Comparison of ENCODE assay signal across 16 mouse cellular contexts in genomic region chr2:112484886-112485285, GRCm38 (mm10). TPM values are rescaled to one million over a fixed set of nuclear protein-coding genes. Genes with fewer than 3 reads are reported as not detected.
A peak's percentile ranks its signal among the peaks of the same experiment; 100 is the strongest.
DNase-seq lines count a peak whose midpoint lies in the region; ATAC-seq and TF ChIP-seq lines count a peak whose summit lies in the region.
"Had no signal": no experiment of that assay in that cellular context is flagged by ENCODE, and none has a peak within 500 bp of the region (broad histone marks: within the 10 kb centered on the region; RNA-seq: fewer than 3 reads in every experiment).

No protein-coding gene starts in this region.

- peak; percentile 34 for DNase-seq in kidney, postnatal 10 days
- no peak for DNase-seq in kidney, adult 18-20 months
- DNase-seq in ZHBTc4 (ENCODE audit: low read depth, low spot score) = peak; percentile 51
- peak; percentile 83 for DNase-seq in heart, embryonic 10.5 days (ENCODE audit: low spot score)
- DNase-seq in lung, postnatal 0 days (ENCODE audit: low spot score) = peak; percentile 72
- no peak for DNase-seq in layer of hippocampus, postnatal 10 days (ENCODE audit: low spot score in 2 of 2)
- DNase-seq: cerebellum, adult 9-11 months; liver, embryonic 13.5 days; thymus, postnatal 4 days had no signal

- no peak overlapping the region for H3K4me3 ChIP-seq in heart, embryonic 10.5 days
- no peak overlapping the region for H3K4me3 ChIP-seq in lung, postnatal 0 days (ENCODE audit: low read depth, low read length)
- H3K4me3 ChIP-seq: embryonic facial prominence, embryonic 13.5 days; liver, embryonic 13.5 days; neural tube, embryonic 12.5 days had no signal

- H3K9ac ChIP-seq in lung, postnatal 0 days (replicated peaks; ENCODE audit: low read depth) = no peak overlapping the region
- H3K9ac ChIP-seq: embryonic facial prominence, embryonic 13.5 days; liver, embryonic 13.5 days; neural tube, embryonic 12.5 days had no signal

- no peak for TF ChIP-seq CTCF in lung, postnatal 0 days (IDR thresholded peaks at IDR 0.05)

- H3K36me3 ChIP-seq in heart, embryonic 10.5 days = no peaks in the 10 kb centered on the region
- H3K36me3 ChIP-seq in lung, postnatal 0 days (ENCODE audit: insufficient read depth, low read length) = no peaks in the 10 kb centered on the region
- H3K36me3 ChIP-seq: embryonic facial prominence, embryonic 13.5 days; liver, embryonic 13.5 days; neural tube, embryonic 12.5 days had no signal

- peak; percentile 86 for ATAC-seq in lung, postnatal 0 days
- ATAC-seq in monocyte, adult 5-6 weeks (replicated peaks; ENCODE audit: insufficient number of reproducible peaks, low FRiP score, low TSS enrichment, poor library complexity, severe bottlenecking) = no peak
- no peak for ATAC-seq in megakaryocyte-erythroid progenitor cell, adult 5-6 weeks (replicated peaks; ENCODE audit: low FRiP score, low TSS enrichment, poor library complexity, severe bottlenecking)

- no peak overlapping the region for H3K27ac ChIP-seq in heart, embryonic 10.5 days
- no peak overlapping the region for H3K27ac ChIP-seq in lung, postnatal 0 days (ENCODE audit: low read length)
- H3K27ac ChIP-seq: embryonic facial prominence, embryonic 13.5 days; liver, embryonic 13.5 days; neural tube, embryonic 12.5 days had no signal

- H3K9me3 ChIP-seq in heart, embryonic 10.5 days = no peaks in the 10 kb centered on the region
- H3K9me3 ChIP-seq in lung, postnatal 0 days (ENCODE audit: low read length) = no peaks in the 10 kb centered on the region
- H3K9me3 ChIP-seq: embryonic facial prominence, embryonic 13.5 days; liver, embryonic 13.5 days; neural tube, embryonic 12.5 days had no signal

- H3K27me3 ChIP-seq in heart, embryonic 10.5 days (ENCODE audit: insufficient read depth, poor library complexity, severe bottlenecking) = no peaks in the 10 kb centered on the region
- no peaks in the 10 kb centered on the region for H3K27me3 ChIP-seq in lung, postnatal 0 days (replicated peaks; ENCODE audit: insufficient read depth, low read length)
- H3K27me3 ChIP-seq: CH12.LX; embryonic facial prominence, embryonic 13.5 days; neural tube, embryonic 12.5 days had no signal

- H3K4me1 ChIP-seq in heart, embryonic 10.5 days = peaks cover 4% of the 10 kb centered on the region; the same call in 1 of the 2 replicates
- H3K4me1 ChIP-seq in lung, postnatal 0 days (ENCODE audit: insufficient read depth, low read depth, low read length) = no peaks in the 10 kb centered on the region
- H3K4me1 ChIP-seq: embryonic facial prominence, embryonic 13.5 days; liver, embryonic 13.5 days; neural tube, embryonic 12.5 days had no signal

- no peak for TF ChIP-seq EP300 in lung, postnatal 0 days (IDR thresholded peaks at IDR 0.05)

- no peak overlapping the region for H3K4me2 ChIP-seq in lung, postnatal 0 days (replicated peaks; ENCODE audit: low read depth, low read length)
- H3K4me2 ChIP-seq: embryonic facial prominence, embryonic 13.5 days; liver, embryonic 13.5 days; midbrain, embryonic 11.5 days; neural tube, embryonic 12.5 days had no signal

- WGBS in heart, embryonic 10.5 days = 29% methylated on average over 2 of the region's 2 CpGs
- WGBS in lung, postnatal 0 days = 29% methylated on average over 2 of the region's 2 CpGs

RNA-seq across cellular contexts. Expression of gene Chrm5, which starts 4.3 kb away (rescaled TPM):
- not detected in 2 replicates for polyA plus RNA-seq in heart, embryonic 10.5 days (2016; fragmentation: Nextera tagmentation; extraction: Ambion mirVana)
- polyA plus RNA-seq in lung, postnatal 0 days (2015; fragmentation: Nextera tagmentation; extraction: Ambion mirVana) = not detected in 2 replicates
- 10 to 100 TPM; 15.3 to 15.8 TPM for total RNA-seq in layer of hippocampus, postnatal 10 days (2021)
- total RNA-seq in monocyte, adult 5-6 weeks (2017) = not detected in 3 replicates
- not detected in 2 replicates for total RNA-seq in megakaryocyte-erythroid progenitor cell, adult 5-6 weeks (2014; fragmentation: Nextera tagmentation)
- not detected in 2 replicates for total RNA-seq in megakaryocyte-erythroid progenitor cell, adult 5-6 weeks (2017)
- total RNA-seq: CH12.LX had no signal
- polyA plus RNA-seq: embryonic facial prominence, embryonic 13.5 days; liver, embryonic 13.5 days; midbrain, embryonic 11.5 days; stomach, embryonic 14.5 days had no signal

RNA-seq across cellular contexts. Expression of gene Aven, which starts 7.9 kb away (rescaled TPM):
- polyA plus RNA-seq in heart, embryonic 10.5 days (2016; fragmentation: Nextera tagmentation; extraction: Ambion mirVana) = 6.5 and 12.5 TPM in 2 replicates
- polyA plus RNA-seq in lung, postnatal 0 days (2015; fragmentation: Nextera tagmentation; extraction: Ambion mirVana) = 2.4 and 3.0 TPM in 2 replicates
- 10 to 100 TPM in 1 of 2 experiments, 1 to 10 TPM in 1; 8.9 to 10.1 TPM for total RNA-seq in layer of hippocampus, postnatal 10 days (2021)
- total RNA-seq in monocyte, adult 5-6 weeks (2017) = 24.7 to 36.6 TPM (median 35.7 TPM) in 3 replicates
- total RNA-seq in megakaryocyte-erythroid progenitor cell, adult 5-6 weeks (2014; fragmentation: Nextera tagmentation) = 11.9 and 27.4 TPM in 2 replicates
- 48.4 and 50.6 TPM in 2 replicates for total RNA-seq in megakaryocyte-erythroid progenitor cell, adult 5-6 weeks (2017)

RNA-seq across cellular contexts. Expression of gene Emc7, which starts 30.1 kb away (rescaled TPM):
- polyA plus RNA-seq in heart, embryonic 10.5 days (2016; fragmentation: Nextera tagmentation; extraction: Ambion mirVana) = 16.1 and 18.5 TPM in 2 replicates
- polyA plus RNA-seq in lung, postnatal 0 days (2015; fragmentation: Nextera tagmentation; extraction: Ambion mirVana) = 29.0 and 31.6 TPM in 2 replicates
- total RNA-seq in layer of hippocampus, postnatal 10 days (2021) = 10 to 100 TPM; 32.8 to 33.3 TPM
- total RNA-seq in monocyte, adult 5-6 weeks (2017) = 12.7 to 16.9 TPM (median 16.6 TPM) in 3 replicates
- 13.8 and 14.7 TPM in 2 replicates for total RNA-seq in megakaryocyte-erythroid progenitor cell, adult 5-6 weeks (2014; fragmentation: Nextera tagmentation)
- 9.7 and 10.5 TPM in 2 replicates for total RNA-seq in megakaryocyte-erythroid progenitor cell, adult 5-6 weeks (2017)

Comparison
In these comparisons a context has a peak if more than half of its experiments do, and no peak if none do; other contexts are left out.
1. DNase-seq: peak in kidney, postnatal 10 days (single experiment), ZHBTc4 (single experiment), heart, embryonic 10.5 days (single experiment) and lung, postnatal 0 days (single experiment); none in kidney, adult 18-20 months (single experiment) and layer of hippocampus, postnatal 10 days (0 of 2).
2. RNA of gene Chrm5, which starts 4.3 kb away (total RNA-seq): 15.3 to 15.8 TPM in layer of hippocampus, postnatal 10 days; not detected in monocyte, adult 5-6 weeks and not detected in megakaryocyte-erythroid progenitor cell, adult 5-6 weeks; every median in the first group is over 10 times any median in the second.